Mouse (Mus musculus) gastrocnemius, postnatal 14 days (tissue): ENCODE data around the gene Hoxb2. TPM values are rescaled to one million over a fixed set of nuclear protein-coding genes. Genes with fewer than 3 reads are reported as not detected.

Experiments
- DNase-seq: peaks from one replicate; pipeline ENCODE4 v3.0.0; 2021; ENCODE audit warnings: mixed read lengths
- intact Hi-C: fragments of 180-260 bp; cut with DNase I; formaldehyde crosslinking; loops from one replicate; pipeline ENCODE4 v1.15.1; 2025; ENCODE audit warnings: low total_unique reads
- microRNA-seq, 2 experiments: library from miRNA; unstranded; fragments of <30 nt; microRNA quantifications; one replicate each; pipeline ENCODE4 v1.2.0; 2021
- total RNA-seq, 2 experiments: library from RNA; stranded (reverse); gene quantifications; 2 replicates each; pipeline ENCODE4 v1.2.3; 2021

The Hoxb2 gene
- total RNA-seq, 2 experiments from 2014 or later = 0.51 to 1.1 TPM

- intact Hi-C loops = no loop called here
- DNase-seq = no peak
Observed at GRCm38 (mm10) chr11:96369140-96369539, 18.8 kb downstream of the Hoxb2 start.

- DNase-seq = no peak
- intact Hi-C loops = no loop called here
Observed at GRCm38 (mm10) chr11:96371726-96372125, 21.4 kb downstream of the Hoxb2 start.

GRCm38 (mm10) chr11:96372519-96372918, 22.2 kb downstream of the Hoxb2 start:
- DNase-seq = no peak
- intact Hi-C loops = no loop called here

GRCm38 (mm10) chr11:96374810-96375209, 24.5 kb downstream of the Hoxb2 start:
- intact Hi-C loops = no loop called here
- no peak for DNase-seq

GRCm38 (mm10) chr11:96383381-96383780, 33.1 kb downstream of the Hoxb2 start:
- DNase-seq = no peak
- intact Hi-C loops = no loop called here

GRCm38 (mm10) chr11:96387635-96388034, 37.3 kb downstream of the Hoxb2 start:
- DNase-seq = no peak
- intact Hi-C loops = no loop called here

GRCm38 (mm10) chr11:96396772-96397626, 46.7 kb downstream of the Hoxb2 start:
- DNase-seq = no peak
- intact Hi-C loops = no loop called here

GRCm38 (mm10) chr11:96397806-96398335, 47.5 kb downstream of the Hoxb2 start:
- no peak for DNase-seq
- intact Hi-C loops = no loop called here

- DNase-seq = no peak
Observed at GRCm38 (mm10) chr11:96399923-96400322, 49.6 kb downstream of the Hoxb2 start.

More at GRCm38 (mm10) chr11:96399923-96400322, 49.6 kb downstream of the Hoxb2 start:
- intact Hi-C loops = loop anchor here (10.0 kb wide), 1 partner anchor 95 kb away; the partner anchor contains the start of gene Hoxb5

Small RNAs within 50 kb of the gene (microRNA-seq; reads per million reads assigned to microRNA genes)
- gene Mir10a = 3,662 to 4,214 reads per million in 2 experiments

Other genes starting within 250 kb of the Hoxb2 start
- gene Calcoco2, start 238.6 kb upstream of the Hoxb2 start, total RNA-seq = not detected
- gene Ttll6, start 216.7 kb upstream of the Hoxb2 start, total RNA-seq = not detected
- not detected for gene Hoxb13, start 156.2 kb upstream of the Hoxb2 start, total RNA-seq
- under 1 TPM; 0.49 to 0.59 TPM for gene Hoxb9, start 79.1 kb upstream of the Hoxb2 start, total RNA-seq
- under 1 TPM; 0.71 to 0.74 TPM for gene Hoxb8, start 68.6 kb upstream of the Hoxb2 start, total RNA-seq
- 1 to 10 TPM; 1.5 to 1.6 TPM for gene Hoxb7, start 63.9 kb upstream of the Hoxb2 start, total RNA-seq
- under 1 TPM; 0.43 to 0.75 TPM for gene Hoxb6, start 58.0 kb upstream of the Hoxb2 start, total RNA-seq
- gene Hoxb5, start 47.2 kb upstream of the Hoxb2 start, total RNA-seq = under 1 TPM; 0.90 to 0.91 TPM
- gene Hoxb4, start 32.3 kb upstream of the Hoxb2 start, total RNA-seq = under 1 TPM; 0.51 to 0.53 TPM
- under 1 TPM; 0.66 to 0.80 TPM for gene Hoxb3, start 27.2 kb upstream of the Hoxb2 start, total RNA-seq
- not detected for gene Hoxb1, start 15.2 kb downstream of the Hoxb2 start, total RNA-seq
- under 1 TPM in 1 of 2 experiments, not detected in 1; 0.20 TPM for gene Skap1, start 114.1 kb downstream of the Hoxb2 start, total RNA-seq